Mouse (Mus musculus) olfactory bulb, adult 2 months (tissue): ENCODE data around the gene Arid1b.

Experiments used
- CTCF ChIP-seq: fragments of 200-500 bp; IDR thresholded peaks from 2 replicates; pipeline ENCODE4 v1.5.1; 2012; ENCODE audit warnings: low read depth, mild to moderate bottlenecking, low read length, moderate library complexity; ENCODE audit not compliant: insufficient read depth
- POLR2A ChIP-seq: fragments of 200-500 bp; IDR thresholded peaks from 2 replicates; pipeline ENCODE4 v1.6.1; 2012; ENCODE audit warnings: mild to moderate bottlenecking, low read depth, low read length, moderate library complexity; ENCODE audit not compliant: insufficient read depth

GRCm38 (mm10) chr17:5132987-5133355 lies 138.8 kb downstream of the Arid1b start:
- no peak for TF ChIP-seq POLR2A
- TF ChIP-seq CTCF = no peak
